Mouse (Mus musculus): ENCODE measurements around the gene Olfr1258. TPM values are rescaled to one million over a fixed set of nuclear protein-coding genes. Genes with fewer than 3 reads are reported as not detected.
"Not testable (repeated sequence)": the region's sequence is repeated elsewhere in the genome, so short reads cannot be mapped to it uniquely, and the experiment has no call there.

Olfr1258 gene
- not detected for total RNA-seq (2022)

GRCm38 (mm10) chr2:89927009-89927408 lies at the start of gene Olfr1258:
Gene Olfr1258 (plus strand): TSS chr2:89927309.
- DNase-seq = no peak

- no peak for DNase-seq
Observed at GRCm38 (mm10) chr2:89878137-89878536, 49.0 kb upstream of the Olfr1258 start, which contains the start of gene Olfr1257. Gene Olfr1257 (plus strand): TSS chr2:89878437.

GRCm38 (mm10) chr2:89912616-89913015 lies 14.5 kb upstream of the Olfr1258 start:
- not testable (repeated sequence) for DNase-seq

- DNase-seq = no peak
Observed at GRCm38 (mm10) chr2:89948564-89948963, 21.5 kb downstream of the Olfr1258 start, which contains the start of gene Olfr1259. Gene Olfr1259 (minus strand): TSS chr2:89948664.

- no peak for DNase-seq
Observed at GRCm38 (mm10) chr2:89974184-89974583, 47.1 kb downstream of the Olfr1258 start, which contains the start of gene Olfr1260. Gene Olfr1260 (plus strand): TSS chr2:89974340.

GRCm38 (mm10) chr2:89977709-89978108 lies 50.6 kb downstream of the Olfr1258 start:
- no peak for DNase-seq

Other genes starting within 250 kb of the Olfr1258 start
- gene Olfr1252, start 202.3 kb upstream of the Olfr1258 start, total RNA-seq (2022) = not detected
- gene Olfr1253, start 170.2 kb upstream of the Olfr1258 start, total RNA-seq (2022) = not detected
- not detected for gene Olfr1254, start 133.7 kb upstream of the Olfr1258 start, total RNA-seq (2022)
- not detected for gene Olfr1255, start 115.3 kb upstream of the Olfr1258 start, total RNA-seq (2022)
- gene Olfr1256, start 85.8 kb upstream of the Olfr1258 start, total RNA-seq (2022) = not detected
- gene Olfr48, start 79.1 kb upstream of the Olfr1258 start, total RNA-seq (2022) = not detected
- gene Olfr1257, start 48.9 kb upstream of the Olfr1258 start, total RNA-seq (2022) = not detected
- gene Olfr1259, start 21.4 kb downstream of the Olfr1258 start, total RNA-seq (2022) = not detected
- gene Olfr1260, start 47.0 kb downstream of the Olfr1258 start, total RNA-seq (2022) = not detected
- gene Olfr1261, start 63.9 kb downstream of the Olfr1258 start, total RNA-seq (2022) = not detected
- gene Olfr1262, start 72.8 kb downstream of the Olfr1258 start, total RNA-seq (2022) = not detected
- not detected for gene Olfr1263, start 84.8 kb downstream of the Olfr1258 start, total RNA-seq (2022)
- gene Olfr1264, start 98.3 kb downstream of the Olfr1258 start, total RNA-seq (2022) = not detected
- not detected for gene Olfr1265, start 108.0 kb downstream of the Olfr1258 start, total RNA-seq (2022)
- not detected for gene Olfr140, start 136.3 kb downstream of the Olfr1258 start, total RNA-seq (2022)
- gene Olfr1269, start 194.1 kb downstream of the Olfr1258 start, total RNA-seq (2022) = not detected
- not detected for gene Olfr32, start 215.0 kb downstream of the Olfr1258 start, total RNA-seq (2022)
- not detected for gene Olfr1270, start 225.8 kb downstream of the Olfr1258 start, total RNA-seq (2022)

Measured in adrenal gland, adult 8-10 months (tissue).